Mouse (Mus musculus) liver, embryonic 14.5 days (tissue): Measurements from ENCODE around the gene Olfr279. TPM values are rescaled to one million over a fixed set of nuclear protein-coding genes. Genes with fewer than 3 reads are reported as not detected.
A peak's percentile ranks its signal among the peaks of the same experiment; 100 is the strongest.
"Not testable (repeated sequence)": the region's sequence is repeated elsewhere in the genome, so short reads cannot be mapped to it uniquely, and the experiment has no call there.

ENCODE experiments used
- ATAC-seq: fragments of 200-750 bp; cut with Nextera tagmentation; 2 replicates; pipeline ENCODE4 v1.8.0; 2017; ENCODE audit warnings: moderate number of reproducible peaks, mild to moderate bottlenecking, moderate library complexity; ENCODE audit not compliant: insufficient read depth
- DNase-seq, 3 experiments: peaks; one replicate each; pipeline ENCODE4 v3.0.0-alpha.2; 2012 to 2013; ENCODE audit warnings: low read depth in 3 of 3, low spot score in 3 of 3
- H3K27ac ChIP-seq: fragments of 300-500 bp; sonication (generic); 2 replicates; pipeline ENCODE4 v1.5.1; 2014; ENCODE audit warnings: moderate library complexity, mild to moderate bottlenecking, control low read depth, inconsistent platforms
- H3K27me3 ChIP-seq: fragments of 300-500 bp; sonication (generic); 2 replicates; pipeline ENCODE4 v1.6.1; 2014; ENCODE audit warnings: mild to moderate bottlenecking, low read length, moderate library complexity; ENCODE audit not compliant: control insufficient read depth, insufficient read depth
- H3K36me3 ChIP-seq: fragments of 300-500 bp; sonication (generic); replicated peaks from 2 replicates; pipeline ENCODE4 v1.6.1; 2014; ENCODE audit warnings: low read depth; ENCODE audit not compliant: control insufficient read depth, insufficient read depth
- H3K4me1 ChIP-seq, 2 experiments: fragments of 200-500 bp in 1 of 2; fragments of 300-500 bp in 1 of 2; sonication (generic) in 1 of 2; replicated peaks; 2 replicates each; pipeline ENCODE4 v1.6.1; 2012 to 2014; ENCODE audit warnings: antibody characterized with exemption in 1 of 2, inconsistent platforms in 1 of 2, low read length in 1 of 2; ENCODE audit not compliant: control insufficient read depth in 2 of 2, insufficient read depth in 2 of 2
- H3K4me2 ChIP-seq: fragments of 300-500 bp; sonication (generic); 2 replicates; pipeline ENCODE4 v1.6.1; 2014; ENCODE audit warnings: low read depth, mild to moderate bottlenecking, control low read depth, moderate library complexity
- H3K4me3 ChIP-seq, 2 experiments: fragments of 200-500 bp in 1 of 2; fragments of 300-500 bp in 1 of 2; sonication (generic) in 1 of 2; 2 replicates each; pipeline ENCODE4 v1.5.1; 2012 to 2014; ENCODE audit warnings: low read depth in 2 of 2, low read length in 2 of 2, mild to moderate bottlenecking in 2 of 2, control low read depth in 1 of 2, inconsistent platforms in 1 of 2, moderate library complexity in 1 of 2; ENCODE audit not compliant: insufficient read depth in 1 of 2
- H3K9ac ChIP-seq: fragments of 300-500 bp; sonication (generic); replicated peaks from 2 replicates; pipeline ENCODE4 v1.6.1; 2014; ENCODE audit warnings: mild to moderate bottlenecking, control low read depth, moderate library complexity
- H3K9me3 ChIP-seq: fragments of 300-500 bp; sonication (generic); 2 replicates; pipeline ENCODE4 v1.6.1; 2016; ENCODE audit warnings: low read length, mixed read lengths; ENCODE audit not compliant: control insufficient read depth
- CTCF ChIP-seq: IDR thresholded peaks from 2 replicates; pipeline ENCODE4 v1.5.1; 2016; ENCODE audit warnings: antibody characterized with exemption, low read depth, control low read depth
- EP300 ChIP-seq: IDR thresholded peaks from 2 replicates; pipeline ENCODE4 v1.6.1; 2016; ENCODE audit warnings: antibody characterized with exemption, low read depth
- WGBS: fragments of 180-500 bp; shearing (Covaris S2); extraction: QIAGEN DNeasy Blood & Tissue Kit; methylation state at CpG from one replicate; pipeline ENCODE4 v1.1.7; 2014; ENCODE audit not compliant: insufficient replicate concordance; 5-methylcytosine and 5-hydroxymethylcytosine counted together
- polyA plus RNA-seq, 2 experiments: library from polyadenylated mRNA; depleted of rRNA in 1 of 2; stranded (reverse) in 1 of 2; unstranded in 1 of 2; fragments of >200 nt; fragmentation: Nextera tagmentation in 1 of 2; extraction: Ambion mirVana in 1 of 2; gene quantifications; 2 replicates each; pipeline versions ENCODE4 v1.2.1 to v1.2.3; 2012 to 2014

Gene Olfr279
- polyA plus RNA-seq, 2 experiments: not detected

DNA sequence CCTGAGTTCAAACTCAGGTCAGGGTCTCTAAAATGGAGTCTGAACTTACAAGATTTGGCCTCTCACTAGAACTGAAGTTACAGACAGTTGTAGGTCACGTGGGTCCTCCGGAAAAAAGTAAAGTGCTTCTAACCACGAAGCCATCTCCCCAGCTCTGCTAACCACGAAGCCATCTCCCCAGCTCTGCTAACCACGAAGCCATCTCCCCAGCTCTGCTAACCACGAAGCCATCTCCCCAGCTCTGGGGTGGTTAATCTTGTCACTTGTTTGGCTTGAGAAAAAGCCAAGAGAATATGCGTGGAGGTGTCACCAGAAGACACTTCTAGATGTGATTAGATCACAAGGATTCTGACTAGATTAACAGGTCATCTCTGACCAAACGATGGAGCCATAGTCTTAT, 21.9 kb downstream of the Olfr279 start:
- ATAC-seq (no peak), DNase-seq (no peak)
- H3K27ac ChIP-seq: no peak overlapping the region
- H3K4me3 ChIP-seq: no peak overlapping the region
- no peak overlapping the region for H3K9ac ChIP-seq
- 16% methylated on average over 8 of the region's 8 CpGs for WGBS
- TF ChIP-seq EP300: no peak
- no peak for TF ChIP-seq CTCF
- no peaks in the 10 kb centered on the region for H3K9me3 ChIP-seq
- H3K27me3 ChIP-seq: no peaks in the 10 kb centered on the region
- H3K36me3 ChIP-seq: peaks cover 9% of the 10 kb centered on the region
- peaks cover 0 to 3% of the 10 kb centered on the region in 2 experiments; a peak in 2 of 4 replicates for H3K4me1 ChIP-seq
- no peak overlapping the region for H3K4me2 ChIP-seq

DNA sequence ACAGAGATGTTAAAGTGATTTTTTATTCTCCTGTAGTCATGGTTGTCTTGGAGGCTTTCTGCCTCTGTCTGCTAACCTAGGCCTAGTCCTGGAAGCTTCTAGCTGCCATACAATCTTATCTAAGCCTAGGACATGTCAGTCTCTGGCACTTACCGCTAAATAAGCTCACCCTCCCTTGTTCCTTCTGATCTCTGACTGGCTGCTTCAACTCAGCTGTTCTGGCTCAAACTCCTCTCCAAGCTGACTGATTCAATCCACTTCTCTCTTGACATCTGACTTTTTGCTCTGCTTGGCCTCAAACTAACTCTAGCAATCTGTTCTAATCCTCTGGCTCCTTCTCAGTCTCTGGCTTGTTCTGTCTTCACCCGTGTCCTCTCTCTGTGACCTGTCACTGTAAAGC, 22.6 kb downstream of the Olfr279 start:
- not testable (repeated sequence) for ATAC-seq, H3K4me1 ChIP-seq, H3K9ac ChIP-seq, H3K4me3 ChIP-seq, H3K27me3 ChIP-seq, DNase-seq, H3K9me3 ChIP-seq, H3K27ac ChIP-seq, H3K4me2 ChIP-seq
- H3K36me3 ChIP-seq: peaks cover 15% of the 10 kb centered on the region
- 47% methylated on average over 2 of the region's 2 CpGs for WGBS

DNA sequence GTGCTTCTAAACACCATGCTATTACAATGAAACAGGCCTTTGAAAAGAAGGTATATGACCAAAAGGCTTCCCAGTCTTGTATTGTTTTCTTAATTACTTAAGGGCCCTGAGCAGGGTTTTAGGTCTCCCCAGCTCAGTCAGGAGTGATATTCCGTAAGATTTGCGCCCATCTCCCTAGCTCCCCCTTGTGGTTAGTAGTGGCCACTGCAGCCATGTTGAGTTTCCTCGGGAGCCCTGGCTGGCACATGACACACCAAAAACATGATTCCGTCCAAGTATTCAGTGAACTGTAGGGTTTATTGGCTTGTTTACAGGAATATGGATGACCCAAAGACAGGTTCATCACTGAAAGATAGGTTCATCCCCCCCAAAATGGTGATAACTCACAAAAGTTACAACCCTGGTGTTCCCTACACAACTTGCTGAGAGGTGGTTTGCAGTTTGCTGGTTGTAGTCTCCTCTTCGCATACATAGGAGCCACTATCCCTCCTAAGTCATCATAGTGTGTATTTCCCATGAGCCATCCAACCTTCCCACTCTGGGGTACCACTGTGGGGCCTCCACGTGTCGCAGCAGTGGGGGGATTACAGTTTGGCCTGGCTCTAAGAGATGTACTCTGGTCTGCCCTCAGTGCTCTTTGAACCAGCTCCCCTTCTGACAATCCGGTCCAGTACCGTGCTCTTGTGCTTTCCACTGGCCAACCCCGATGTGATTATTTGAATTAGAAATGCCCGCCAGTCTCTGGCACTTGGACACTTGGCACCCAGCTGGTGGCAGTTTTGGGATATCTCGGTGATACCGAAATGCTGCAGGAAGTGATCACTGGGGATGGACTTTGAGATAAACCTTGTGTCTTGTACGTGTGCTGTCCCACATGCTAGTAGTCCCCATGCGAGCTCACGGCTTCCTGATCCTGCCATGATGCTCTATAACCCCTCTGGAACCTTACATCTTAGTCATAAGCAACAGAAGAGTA, 25.5 kb downstream of the Olfr279 start:
- Histone ChIP-seq H3K4me3 (no peak overlapping the region), H3K9me3 (no peaks in the 10 kb centered on the region), H3K36me3 (peaks cover 41% of the 10 kb centered on the region), H3K4me1 (no peaks in the 10 kb centered on the region), H3K9ac (no peak overlapping the region), H3K27ac (no peak overlapping the region), H3K27me3 (no peaks in the 10 kb centered on the region), H3K4me2 (no peak overlapping the region)
- WGBS: 46% methylated on average over 16 of the region's 16 CpGs
- ATAC-seq (peak; percentile 42), DNase-seq (peak in 1 of 3 experiments; percentile 34)
- TF ChIP-seq EP300 (no peak), CTCF (peak; percentile 98)

DNA sequence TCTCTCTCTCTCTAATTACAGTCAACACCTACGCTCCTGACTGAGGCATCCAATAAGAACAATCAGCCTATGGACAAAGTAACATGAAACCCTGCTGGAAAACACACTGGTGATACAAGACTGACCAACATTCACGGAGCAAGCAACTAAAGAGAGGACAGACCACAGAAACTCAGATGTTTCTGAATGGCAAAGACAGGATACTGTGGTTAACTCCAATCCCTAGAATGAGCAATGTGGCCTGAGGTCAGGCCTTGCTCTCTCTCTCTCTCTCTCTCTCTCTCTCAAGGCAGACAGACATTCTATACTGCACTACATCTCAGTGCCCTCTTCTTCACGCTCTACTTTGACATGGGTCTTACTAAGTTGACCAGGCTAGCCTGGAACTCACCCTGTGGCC, 29.0 kb downstream of the Olfr279 start:
- Histone ChIP-seq H3K36me3 (peaks cover 72% of the 10 kb centered on the region), H3K4me2 (no peak overlapping the region), H3K27ac (no peak overlapping the region), H3K27me3 (no peaks in the 10 kb centered on the region), H3K4me1 (peaks cover 2 to 3% of the 10 kb centered on the region in 2 experiments), H3K9ac (no peak overlapping the region), H3K9me3 (no peaks in the 10 kb centered on the region), H3K4me3 (no peak overlapping the region)
- WGBS: 77% methylated on average over 3 of the region's 3 CpGs
- no peak for DNase-seq
- no peak for ATAC-seq
- TF ChIP-seq EP300 (no peak), CTCF (no peak)

DNA sequence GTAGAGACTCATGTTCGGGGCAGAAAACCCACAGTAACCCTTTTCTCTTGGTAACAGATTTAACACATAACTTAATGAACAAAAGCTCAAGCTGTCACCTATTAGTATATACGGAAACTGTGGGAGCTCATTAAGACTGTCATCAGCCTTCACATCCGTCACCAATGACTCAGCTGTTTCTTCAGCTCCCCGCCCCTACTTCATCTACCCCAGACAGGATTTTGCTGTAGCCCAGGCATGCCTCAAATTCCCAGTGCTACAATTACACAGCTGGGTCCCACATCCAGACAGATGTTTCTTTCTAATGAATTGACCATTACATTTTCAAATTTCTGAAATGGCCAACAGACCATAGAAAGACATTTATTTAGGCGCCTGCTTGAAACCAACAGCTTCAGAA, 33.9 kb downstream of the Olfr279 start:
- H3K9ac ChIP-seq: 0 out of 2 replicates have a peak overlapping the region, but pooled peaks have one; percentile 23
- H3K27me3 ChIP-seq: no peaks in the 10 kb centered on the region
- TF ChIP-seq CTCF (no peak), EP300 (no peak)
- peak in 2 of 3 experiments; percentile 40 to 41 for DNase-seq
- peak; percentile 76 for ATAC-seq
- no peak overlapping the region; the same call in 1 of the 2 replicates for H3K4me2 ChIP-seq
- H3K9me3 ChIP-seq: no peaks in the 10 kb centered on the region
- H3K4me1 ChIP-seq: peaks cover 3 to 5% of the 10 kb centered on the region in 2 experiments
- H3K36me3 ChIP-seq: peaks cover 88% of the 10 kb centered on the region
- H3K27ac ChIP-seq: peak overlapping the region; percentile 56
- WGBS: 46% methylated on average over 5 of the region's 5 CpGs
- H3K4me3 ChIP-seq: no peak overlapping the region
